Mouse (Mus musculus) midbrain, embryonic 10.5 days (tissue): ENCODE measurements at regions not wholly inside any gene's neighbourhood (a gene's known extent, or its start where the extent isn't known, plus 50 kb on each side); places are given as distances from the start of the nearest gene placed in this dataset.

Source experiments
- DNase-seq: peaks from one replicate; pipeline ENCODE4 v3.0.0-alpha.2; 2017; ENCODE audit warnings: low spot score
- H3K27ac ChIP-seq: fragments of 300-500 bp; sonication (generic); replicated peaks from 2 replicates; pipeline ENCODE4 v1.5.1; 2016; ENCODE audit warnings: mild to moderate bottlenecking
- H3K27me3 ChIP-seq: fragments of 300-500 bp; sonication (generic); 2 replicates; pipeline ENCODE4 v1.6.1; 2016; ENCODE audit warnings: low read depth, mild to moderate bottlenecking; ENCODE audit not compliant: poor library complexity, severe bottlenecking
- H3K36me3 ChIP-seq: fragments of 300-500 bp; sonication (generic); 2 replicates; pipeline ENCODE4 v1.6.1; 2016; ENCODE audit warnings: mild to moderate bottlenecking, moderate library complexity
- H3K4me1 ChIP-seq: fragments of 300-500 bp; sonication (generic); 2 replicates; pipeline ENCODE4 v1.6.1; 2016
- H3K4me3 ChIP-seq: fragments of 300-500 bp; sonication (generic); 2 replicates; pipeline ENCODE4 v1.5.1; 2016; ENCODE audit warnings: mild to moderate bottlenecking, moderate library complexity
- H3K9me3 ChIP-seq: fragments of 300-500 bp; sonication (generic); replicated peaks from 2 replicates; pipeline ENCODE4 v1.6.1; 2016; ENCODE audit warnings: mild to moderate bottlenecking
- WGBS: fragments of 180-500 bp; shearing (Covaris S2); methylation state at CpG from one replicate; pipeline ENCODE4 v1.1.7; 2016; 5-methylcytosine and 5-hydroxymethylcytosine counted together

- WGBS, result 94% methylated on average over 1 of the region's 1 CpGs
- DNase-seq, result no peak
- H3K4me3 ChIP-seq, result no peak overlapping the region
- H3K4me1 ChIP-seq, result no peaks in the 10 kb centered on the region
- H3K27me3 ChIP-seq, result no peaks in the 10 kb centered on the region
- H3K9me3 ChIP-seq, result no peaks in the 10 kb centered on the region
- no peaks in the 10 kb centered on the region for H3K36me3 ChIP-seq
- H3K27ac ChIP-seq, result no peak overlapping the region
These were observed 217.0 kb upstream of the Tbl1xr1 start for GRCm38 (mm10) chr3:21859436-21859835.

- no peak for DNase-seq
- Histone ChIP-seq H3K27ac (no peak overlapping the region), H3K9me3 (no peaks in the 10 kb centered on the region), H3K36me3 (no peaks in the 10 kb centered on the region), H3K27me3 (no peaks in the 10 kb centered on the region), H3K4me1 (no peaks in the 10 kb centered on the region), H3K4me3 (no peak overlapping the region)
- WGBS, result 83% methylated on average over 4 of the region's 4 CpGs
These were observed 215.4 kb upstream of the Tbl1xr1 start for GRCm38 (mm10) chr3:21860915-21861635.

DNA sequence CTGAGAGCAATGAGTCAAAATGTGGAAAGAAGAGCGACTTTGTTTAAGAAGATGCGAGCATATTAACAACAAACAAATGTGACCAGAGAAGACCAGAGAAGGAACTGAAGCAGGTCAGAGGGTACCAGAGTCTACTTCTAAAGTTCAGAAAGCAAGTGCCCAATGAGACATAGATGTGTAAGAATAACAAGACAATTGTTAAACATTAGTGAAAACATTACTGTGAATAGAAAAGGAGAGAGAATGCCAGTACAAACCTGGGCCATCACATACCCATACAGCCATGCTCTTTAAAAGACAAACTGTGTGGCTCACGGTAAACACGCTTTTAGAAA is 214.8 kb upstream of the Tbl1xr1 start:
- DNase-seq, result no peak
- Histone ChIP-seq H3K9me3 (no peaks in the 10 kb centered on the region), H3K4me3 (no peak overlapping the region), H3K4me1 (no peaks in the 10 kb centered on the region), H3K27ac (no peak overlapping the region), H3K36me3 (no peaks in the 10 kb centered on the region), H3K27me3 (no peaks in the 10 kb centered on the region)
- WGBS, result 88% methylated on average over 4 of the region's 4 CpGs

DNA sequence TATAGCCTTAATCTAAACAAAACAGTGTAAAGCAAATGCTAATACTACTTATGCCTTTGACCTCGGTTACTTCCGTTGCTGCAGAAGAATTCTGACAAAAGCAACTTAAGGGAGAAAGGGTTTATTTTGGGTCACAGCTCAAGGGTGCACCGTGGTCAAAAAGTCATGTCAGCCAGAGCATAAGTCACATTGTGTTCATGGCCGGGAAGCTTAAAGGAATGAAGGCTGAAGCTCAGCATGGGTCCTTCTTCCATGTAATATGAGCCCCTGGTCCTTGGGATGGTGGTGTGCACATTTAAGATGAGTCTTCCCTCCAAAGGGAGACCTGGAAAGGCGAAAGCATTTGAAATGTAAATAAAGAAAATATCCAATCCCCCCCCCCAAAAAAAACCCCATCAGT is 212.1 kb upstream of the Tbl1xr1 start:
- no peak for DNase-seq
- Histone ChIP-seq H3K9me3 (no peaks in the 10 kb centered on the region), H3K27me3 (no peaks in the 10 kb centered on the region), H3K4me1 (no peaks in the 10 kb centered on the region), H3K36me3 (no peaks in the 10 kb centered on the region), H3K4me3 (no peak overlapping the region), H3K27ac (no peak overlapping the region)
- 48% methylated on average over 5 of the region's 5 CpGs for WGBS

DNA sequence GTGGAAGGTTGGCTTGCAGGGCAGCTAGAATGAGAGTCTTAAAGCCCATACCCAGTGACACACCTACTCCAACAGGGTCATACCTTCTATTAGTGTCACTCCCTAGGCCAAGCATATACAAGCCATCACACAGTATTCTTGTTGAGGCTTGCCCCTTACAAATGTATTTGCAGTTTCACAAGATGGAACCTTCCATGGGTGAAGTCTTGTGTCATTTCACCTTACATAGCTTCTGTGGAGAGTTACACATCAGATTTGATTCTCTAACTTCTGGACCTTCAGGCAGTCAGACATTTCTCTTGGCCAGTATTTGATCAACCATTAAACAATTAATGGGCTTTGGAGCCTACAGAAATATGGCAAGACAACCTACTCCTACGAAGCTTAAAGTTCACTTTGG is 210.6 kb upstream of the Tbl1xr1 start:
- Histone ChIP-seq H3K27ac (no peak overlapping the region), H3K36me3 (no peaks in the 10 kb centered on the region), H3K27me3 (no peaks in the 10 kb centered on the region), H3K4me3 (no peak overlapping the region), H3K4me1 (no peaks in the 10 kb centered on the region), H3K9me3 (no peaks in the 10 kb centered on the region)
- 92% methylated on average over 1 of the region's 1 CpGs for WGBS
- DNase-seq, result no peak

DNA sequence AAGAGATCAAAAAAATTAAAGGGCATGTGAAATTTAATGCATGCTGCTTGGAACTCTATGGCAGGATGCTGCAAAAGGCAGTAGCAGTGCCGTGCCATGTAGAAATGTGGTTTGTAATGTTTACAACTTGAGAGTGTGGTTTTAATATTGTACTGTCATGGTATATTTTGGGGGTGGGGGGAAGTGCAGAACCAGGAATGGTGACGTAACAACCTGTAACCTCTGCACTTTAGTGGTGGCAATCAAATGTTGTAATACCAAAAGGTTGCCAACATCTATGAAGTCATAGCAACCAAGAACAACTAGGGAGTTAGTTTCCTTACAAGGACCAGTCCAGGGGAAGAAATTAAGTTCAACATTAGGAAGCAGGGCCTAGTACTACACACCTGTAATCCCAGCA is 198.1 kb upstream of the Tbl1xr1 start:
- no peak overlapping the region for H3K4me3 ChIP-seq
- no peaks in the 10 kb centered on the region for H3K36me3 ChIP-seq
- no peaks in the 10 kb centered on the region for H3K9me3 ChIP-seq
- H3K27ac ChIP-seq, result no peak overlapping the region
- 92% methylated on average over 2 of the region's 2 CpGs for WGBS
- no peak for DNase-seq
- H3K27me3 ChIP-seq, result no peaks in the 10 kb centered on the region
- H3K4me1 ChIP-seq, result no peaks in the 10 kb centered on the region

DNA sequence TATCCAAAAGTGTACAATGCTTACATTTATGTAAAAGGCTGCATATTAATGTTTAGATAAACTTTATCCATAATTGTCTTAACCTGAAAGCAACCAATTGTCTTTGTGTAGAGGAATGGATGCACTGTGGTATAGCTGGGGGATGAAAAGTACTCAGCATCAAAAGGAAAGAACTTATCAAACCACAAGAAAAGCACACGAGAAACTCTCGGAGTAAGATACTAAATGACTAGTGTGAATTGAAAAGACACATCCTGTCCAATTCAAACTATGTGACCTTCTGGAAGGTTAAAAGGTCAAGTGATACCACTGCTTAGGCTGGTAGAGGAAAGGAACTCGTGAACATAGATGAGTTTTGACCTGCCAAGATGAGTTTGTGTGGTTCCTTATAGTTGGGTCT is 192.2 kb upstream of the Tbl1xr1 start:
- H3K27me3 ChIP-seq, result no peaks in the 10 kb centered on the region
- no peaks in the 10 kb centered on the region for H3K4me1 ChIP-seq
- H3K27ac ChIP-seq, result no peak overlapping the region
- DNase-seq, result no peak
- H3K4me3 ChIP-seq, result no peak overlapping the region
- no peaks in the 10 kb centered on the region for H3K9me3 ChIP-seq
- no peaks in the 10 kb centered on the region for H3K36me3 ChIP-seq
- WGBS, result 88% methylated on average over 3 of the region's 3 CpGs

- WGBS, result 84% methylated on average over 3 of the region's 3 CpGs
- DNase-seq, result no peak
These were observed 187.7 kb upstream of the Tbl1xr1 start for GRCm38 (mm10) chr3:21888710-21889109.

GRCm38 (mm10) chr3:21891819-21892480 is 184.5 kb upstream of the Tbl1xr1 start:
- Histone ChIP-seq H3K9me3 (no peaks in the 10 kb centered on the region), H3K27me3 (no peaks in the 10 kb centered on the region), H3K36me3 (no peaks in the 10 kb centered on the region), H3K4me3 (peak overlapping the region; percentile 16), H3K27ac (peak overlapping the region; percentile 80), H3K4me1 (peaks cover 23% of the 10 kb centered on the region)
- WGBS, result 12% methylated on average over 7 of the region's 7 CpGs
- peak; percentile 68 for DNase-seq

More at GRCm38 (mm10) chr3:21888710-21889109, 187.7 kb upstream of the Tbl1xr1 start:
- Histone ChIP-seq H3K9me3 (no peaks in the 10 kb centered on the region), H3K4me3 (no peak overlapping the region), H3K27me3 (no peaks in the 10 kb centered on the region), H3K4me1 (peaks cover 23% of the 10 kb centered on the region), H3K27ac (no peak overlapping the region), H3K36me3 (no peaks in the 10 kb centered on the region)

DNA sequence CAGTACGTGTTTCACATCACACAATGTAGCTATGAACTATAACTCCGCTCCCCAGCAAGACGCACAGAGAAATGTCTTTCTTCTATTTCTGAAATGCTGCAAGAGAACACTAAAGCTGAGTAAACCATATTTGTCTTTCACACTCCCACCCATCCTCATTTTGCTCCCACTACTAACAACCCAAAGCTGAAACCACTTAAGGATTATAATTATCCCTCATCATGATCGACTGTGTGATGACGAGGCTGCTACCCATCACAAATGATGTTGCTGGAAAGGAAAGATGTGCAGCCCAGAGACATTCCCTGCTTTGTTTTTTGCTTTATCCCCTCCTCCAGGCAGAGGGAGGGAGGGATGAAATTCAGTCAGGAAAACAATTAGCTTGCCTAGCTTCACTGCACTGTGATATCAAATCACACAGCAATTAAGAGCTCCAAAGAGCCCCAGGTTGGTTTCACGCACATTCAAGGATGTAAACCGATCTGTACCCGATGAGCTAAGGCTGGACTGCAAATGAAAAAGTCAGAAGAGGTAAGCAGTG is 183.5 kb upstream of the Tbl1xr1 start:
- Histone ChIP-seq H3K36me3 (no peaks in the 10 kb centered on the region), H3K27me3 (no peaks in the 10 kb centered on the region), H3K4me3 (no peak overlapping the region), H3K27ac (peak overlapping the region; percentile 53), H3K4me1 (peaks cover 23% of the 10 kb centered on the region), H3K9me3 (no peaks in the 10 kb centered on the region)
- no peak for DNase-seq
- WGBS, result 33% methylated on average over 8 of the region's 8 CpGs

GRCm38 (mm10) chr3:21895551-21895950 is 180.9 kb upstream of the Tbl1xr1 start:
- no peaks in the 10 kb centered on the region for H3K9me3 ChIP-seq
- 87% methylated on average over 2 of the region's 2 CpGs for WGBS
- no peak for DNase-seq

DNA sequence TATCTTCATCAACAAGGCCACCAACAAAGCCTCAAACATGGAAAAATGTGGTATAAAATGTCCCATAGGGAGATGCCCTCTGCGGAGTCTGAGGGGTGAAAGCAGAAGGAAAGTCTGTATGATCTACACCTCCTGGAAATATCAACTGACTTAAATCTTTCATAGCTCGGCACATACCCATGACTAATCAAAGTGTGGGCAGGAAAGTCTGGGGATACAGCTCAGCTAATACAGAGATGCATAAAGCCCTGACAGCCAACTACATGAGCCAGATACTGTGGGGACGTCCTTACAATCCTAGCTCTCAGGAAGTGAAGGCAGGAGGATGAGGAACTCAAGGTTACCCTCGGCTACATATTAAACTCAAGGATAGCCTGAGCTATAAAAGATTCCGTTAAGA is 178.2 kb upstream of the Tbl1xr1 start:
- peaks cover 5% of the 10 kb centered on the region for H3K4me1 ChIP-seq
- 89% methylated on average over 5 of the region's 5 CpGs for WGBS
- no peak overlapping the region for H3K4me3 ChIP-seq
- no peak overlapping the region for H3K27ac ChIP-seq
- no peaks in the 10 kb centered on the region for H3K9me3 ChIP-seq
- H3K27me3 ChIP-seq, result no peaks in the 10 kb centered on the region
- no peaks in the 10 kb centered on the region for H3K36me3 ChIP-seq
- no peak for DNase-seq

More at GRCm38 (mm10) chr3:21895551-21895950, 180.9 kb upstream of the Tbl1xr1 start:
- H3K4me3 ChIP-seq, result no peak overlapping the region
- peaks cover 23% of the 10 kb centered on the region for H3K4me1 ChIP-seq
- H3K27ac ChIP-seq, result no peak overlapping the region
- no peaks in the 10 kb centered on the region for H3K27me3 ChIP-seq
- no peaks in the 10 kb centered on the region for H3K36me3 ChIP-seq

DNA sequence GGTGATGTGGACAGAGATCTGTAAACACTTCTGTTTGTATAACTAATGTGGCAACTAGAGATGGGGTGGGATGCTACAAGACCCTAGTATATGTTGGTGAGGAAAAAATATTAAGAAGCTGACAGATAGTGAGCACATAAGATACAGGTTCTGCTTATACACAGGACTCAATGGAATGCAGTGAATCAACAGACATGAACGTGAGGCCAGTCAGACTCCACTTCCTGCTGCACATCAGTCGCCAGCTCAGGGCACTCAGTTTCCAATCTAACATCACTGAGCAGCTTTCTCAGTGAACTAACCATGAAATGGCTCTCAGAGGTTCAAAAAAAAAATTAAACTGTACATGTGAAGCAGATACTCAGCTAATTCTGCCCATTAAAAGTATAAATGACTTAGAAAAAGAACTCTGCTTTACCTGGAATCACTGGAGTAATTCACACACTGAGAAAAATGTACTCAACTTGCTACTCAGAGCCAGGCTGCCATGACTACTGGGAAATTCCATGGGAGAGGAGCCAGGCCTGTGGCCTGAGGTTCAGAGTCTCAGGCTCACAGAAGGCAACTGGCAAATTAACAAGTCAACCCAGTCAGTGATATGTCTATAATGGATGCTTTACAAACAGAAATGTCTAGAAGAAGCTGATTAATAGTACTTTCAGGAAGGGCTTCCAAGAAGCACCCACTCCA is 170.9 kb upstream of the Tbl1xr1 start:
- H3K4me1 ChIP-seq, result no peaks in the 10 kb centered on the region
- no peaks in the 10 kb centered on the region for H3K9me3 ChIP-seq
- H3K4me3 ChIP-seq, result no peak overlapping the region
- H3K27ac ChIP-seq, result no peak overlapping the region
- H3K27me3 ChIP-seq, result no peaks in the 10 kb centered on the region
- no peak for DNase-seq
- H3K36me3 ChIP-seq, result no peaks in the 10 kb centered on the region
- 72% methylated on average over 2 of the region's 2 CpGs for WGBS
